Mouse (Mus musculus) left cerebral cortex, postnatal 10 days (tissue): Measurements from ENCODE around the gene Rab3a. TPM values are rescaled to one million over a fixed set of nuclear protein-coding genes. Genes with fewer than 3 reads are reported as not detected.

Source experiments
- DNase-seq, 2 experiments: peaks; one replicate each; pipeline ENCODE4 v3.0.0; 2021 to 2022; ENCODE audit warnings: low spot score in 2 of 2, mixed read lengths in 1 of 2; ENCODE audit errors: extremely low spot score in 1 of 2
- intact Hi-C: fragments of 180-260 bp; cut with DNase I; formaldehyde crosslinking; loops from one replicate; pipeline ENCODE4 v1.15.1; 2025
- total RNA-seq, 2 experiments: library from RNA; stranded (reverse); gene quantifications; 2 replicates each; pipeline ENCODE4 v1.2.3; 2021

Rab3a gene
- total RNA-seq, 2 experiments from 2014 or later = 756 to 791 TPM

- peak in 1 of 2 experiments; percentile 12 for DNase-seq
- intact Hi-C loops = no loop called here
Observed at GRCm38 (mm10) chr8:70730956-70731355, 23.5 kb upstream of the Rab3a start.

GRCm38 (mm10) chr8:70737705-70738104 is 16.8 kb upstream of the Rab3a start:
- intact Hi-C loops = no loop called here
- no peak for DNase-seq

- DNase-seq = no peak
- intact Hi-C loops = no loop called here
Observed at GRCm38 (mm10) chr8:70738211-70738610, 16.3 kb upstream of the Rab3a start.

GRCm38 (mm10) chr8:70741661-70742060 is 12.8 kb upstream of the Rab3a start:
- peak in 1 of 2 experiments; percentile 20 for DNase-seq
- intact Hi-C loops = no loop called here

GRCm38 (mm10) chr8:70742176-70742575 is 12.3 kb upstream of the Rab3a start:
- intact Hi-C loops = no loop called here

GRCm38 (mm10) chr8:70742981-70743655 is 11.4 kb upstream of the Rab3a start:
- intact Hi-C loops = no loop called here
- DNase-seq = peak in 1 of 2 experiments; percentile 47

More at GRCm38 (mm10) chr8:70742176-70742575, 12.3 kb upstream of the Rab3a start:
- DNase-seq = peak in 1 of 2 experiments; percentile 20

GRCm38 (mm10) chr8:70743656-70744590 is 10.6 kb upstream of the Rab3a start:
- DNase-seq = peak in 1 of 2 experiments; percentile 77
- intact Hi-C loops = no loop called here

- DNase-seq = peak in 1 of 2 experiments; percentile 27
- intact Hi-C loops = no loop called here
Observed at GRCm38 (mm10) chr8:70744806-70745205, 9.7 kb upstream of the Rab3a start.

GRCm38 (mm10) chr8:70745691-70746220 is 8.7 kb upstream of the Rab3a start:
- intact Hi-C loops = no loop called here
- peak in 1 of 2 experiments; percentile 23 for DNase-seq

GRCm38 (mm10) chr8:70746676-70747075 is 7.8 kb upstream of the Rab3a start:
- peak in 1 of 2 experiments; percentile 32 for DNase-seq
- intact Hi-C loops = no loop called here

GRCm38 (mm10) chr8:70747211-70747890 is 7.1 kb upstream of the Rab3a start:
- intact Hi-C loops = no loop called here
- peak in 1 of 2 experiments; percentile 26 for DNase-seq

GRCm38 (mm10) chr8:70748246-70749096 is 6.0 kb upstream of the Rab3a start:
- peak in 1 of 2 experiments; percentile 17 for DNase-seq
- intact Hi-C loops = no loop called here

- intact Hi-C loops = no loop called here
- peak in 1 of 2 experiments; percentile 33 for DNase-seq
Observed at GRCm38 (mm10) chr8:70749097-70749674, 5.3 kb upstream of the Rab3a start.

- DNase-seq = peak in 1 of 2 experiments; percentile 22
- intact Hi-C loops = no loop called here
Observed at GRCm38 (mm10) chr8:70750128-70750680, 4.3 kb upstream of the Rab3a start.

GRCm38 (mm10) chr8:70752000-70752764 is 2.3 kb upstream of the Rab3a start:
- peak in 1 of 2 experiments; percentile 79 for DNase-seq
- intact Hi-C loops = loop anchor here (2.0 kb wide), 1 partner anchor 31 kb away; no protein-coding TSS in a partner anchor

- peak in 1 of 2 experiments; percentile 94 for DNase-seq
- intact Hi-C loops = loop anchor here (2.0 kb wide), 1 partner anchor 32 kb away; no protein-coding TSS in a partner anchor
Observed at GRCm38 (mm10) chr8:70753151-70753550, 1.3 kb upstream of the Rab3a start.
